Mouse (Mus musculus) neutrophil, adult 5-6 weeks (primary cell): ENCODE data around the gene Gm21828. TPM values are rescaled to one million over a fixed set of nuclear protein-coding genes. Genes with fewer than 3 reads are reported as not detected.
"Not testable (repeated sequence)": the region's sequence is repeated elsewhere in the genome, so short reads cannot be mapped to it uniquely, and the experiment has no call there.

Source experiments
- ATAC-seq: fragments of 151-379, 151-347 bp; 2 replicates; pipeline ENCODE4 v1.8.0; 2017; ENCODE audit warnings: mild to moderate bottlenecking, moderate TSS enrichment; ENCODE audit not compliant: insufficient number of reproducible peaks, poor library complexity, low FRiP score, severe bottlenecking; ENCODE audit errors: extremely low read depth
- total RNA-seq: library from RNA; stranded (forward); fragments of 200-1000 nt; gene quantifications from 2 replicates; pipeline ENCODE4 v1.2.3, GENCODE M21; 2017

Gm21828 gene
- total RNA-seq: not detected in 2 replicates

DNA sequence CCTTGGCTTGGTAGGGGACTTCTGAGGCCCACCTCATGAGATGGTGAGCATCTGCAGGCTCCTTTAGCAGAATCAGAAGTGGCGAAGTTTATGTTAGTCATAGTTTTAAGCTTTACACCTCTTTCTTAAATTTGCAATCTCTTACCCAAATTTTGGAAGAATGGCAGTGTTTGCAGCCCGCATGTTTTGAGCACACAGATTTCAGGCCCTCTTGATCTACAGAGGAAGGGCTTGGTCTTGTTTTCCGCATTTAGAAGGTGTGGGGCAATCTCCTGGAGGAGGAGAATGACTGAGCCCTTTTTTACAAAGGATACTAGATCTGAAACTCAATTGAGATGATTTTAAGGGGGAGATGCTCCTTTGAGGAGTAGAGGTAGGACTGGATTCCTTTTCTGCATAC, at the start of gene Gm21828:
Gm21828 (minus strand) TSS at position 101 of the 400 bp plus-strand sequence.
- ATAC-seq: not testable (repeated sequence)

GRCm38 (mm10) chrY:13252091-13252490, 28.4 kb upstream of the Gm21828 start, which contains the start of the genes Gm21440 and Gm21454:
Gene Gm21440 (plus strand): TSS chrY:13252391.
Gene Gm21454 (plus strand): TSS chrY:13252442.
- not testable (repeated sequence) for ATAC-seq

Other genes with a start within 250 kb of the Gm21828 start
- gene Gm20807, start 181.0 kb downstream of the Gm21828 start, total RNA-seq: not detected in 2 replicates
- gene Gm21891, start 90.4 kb downstream of the Gm21828 start, total RNA-seq: not detected in 2 replicates
- not detected in 2 replicates for gene Gm21425, start 62.0 kb downstream of the Gm21828 start, total RNA-seq
- not detected in 2 replicates for gene Gm21440, start 28.5 kb upstream of the Gm21828 start, total RNA-seq
- gene Gm21454, start 28.5 kb upstream of the Gm21828 start, total RNA-seq: not detected in 2 replicates
- not detected in 2 replicates for gene Gm21725, start 125.1 kb upstream of the Gm21828 start, total RNA-seq
- not detected in 2 replicates for gene Gm21866, start 241.7 kb upstream of the Gm21828 start, total RNA-seq